In the genomic region with DNA sequence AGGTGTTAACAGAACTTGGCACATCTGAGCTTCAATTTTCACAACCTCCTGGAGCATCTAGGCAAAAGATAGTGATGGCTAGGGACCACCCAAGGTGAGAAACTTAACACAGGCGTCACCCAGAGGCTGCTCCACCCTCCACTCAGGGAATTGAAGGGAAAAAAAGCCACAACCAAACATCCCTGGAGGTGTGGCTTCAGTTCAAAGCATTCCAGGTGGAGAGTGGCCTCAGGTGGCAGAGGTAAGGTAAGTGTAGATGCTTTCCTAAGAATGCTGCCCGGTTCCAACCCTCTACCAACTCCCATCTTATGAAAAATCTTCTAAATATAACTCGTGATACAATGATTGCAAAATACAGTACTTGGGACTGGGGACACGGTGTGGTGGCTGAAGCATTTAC, we compare ENCODE assay signal across 27 mouse cellular contexts. TPM values are rescaled to one million over a fixed set of nuclear protein-coding genes. Genes with fewer than 3 reads are reported as not detected.
A peak's percentile ranks its signal among the peaks of the same experiment; 100 is the strongest.
DNase-seq lines count a peak whose midpoint lies in the region; ATAC-seq lines count a peak whose summit lies in the region.
"Had no signal": no experiment of that assay in that cellular context is flagged by ENCODE, and none has a peak within 500 bp of the region (broad histone marks: within the 10 kb centered on the region; RNA-seq: fewer than 3 reads in every experiment).

No protein-coding gene starts in this region.

- no peak overlapping the region for H3K4me2 ChIP-seq in midbrain, embryonic 11.5 days
- H3K4me2 ChIP-seq in midbrain, embryonic 13.5 days (replicated peaks): no peak overlapping the region
- H3K4me2 ChIP-seq in heart, embryonic 12.5 days: no peak overlapping the region
- H3K4me2 ChIP-seq: embryonic facial prominence, embryonic 12.5 days; kidney, embryonic 15.5 days; liver, embryonic 15.5 days had no signal

- H3K4me1 ChIP-seq in midbrain, embryonic 11.5 days (ENCODE audit: control insufficient read depth, insufficient read depth, low read length): peaks cover 6% of the 10 kb centered on the region
- H3K4me1 ChIP-seq in midbrain, embryonic 13.5 days (replicated peaks): peaks cover 8% of the 10 kb centered on the region
- H3K4me1 ChIP-seq in heart, embryonic 12.5 days (replicated peaks): peaks cover 10% of the 10 kb centered on the region

- H3K36me3 ChIP-seq in midbrain, embryonic 11.5 days (ENCODE audit: control insufficient read depth, insufficient read depth, low read length): no peaks in the 10 kb centered on the region
- H3K36me3 ChIP-seq in midbrain, embryonic 13.5 days: no peaks in the 10 kb centered on the region
- H3K36me3 ChIP-seq in heart, embryonic 12.5 days: no peaks in the 10 kb centered on the region
- H3K36me3 ChIP-seq: embryonic facial prominence, embryonic 12.5 days; heart, embryonic 10.5 days; kidney, embryonic 15.5 days; liver, embryonic 15.5 days had no signal

- no peak overlapping the region for H3K4me3 ChIP-seq in midbrain, embryonic 11.5 days (ENCODE audit: low read depth, low read length)
- H3K4me3 ChIP-seq in midbrain, embryonic 13.5 days (replicated peaks): no peak overlapping the region
- H3K4me3 ChIP-seq in heart, embryonic 12.5 days: no peak overlapping the region
- H3K4me3 ChIP-seq: embryonic facial prominence, embryonic 12.5 days; gastrocnemius, adult 2 months; heart, embryonic 10.5 days; kidney, embryonic 15.5 days; left cerebral cortex, adult 2 months; liver, embryonic 15.5 days had no signal

- no peak overlapping the region for H3K27ac ChIP-seq in midbrain, embryonic 11.5 days (ENCODE audit: low read depth, low read length)
- H3K27ac ChIP-seq in midbrain, embryonic 13.5 days: no peak overlapping the region
- no peak overlapping the region for H3K27ac ChIP-seq in heart, embryonic 12.5 days (ENCODE audit: poor library complexity, severe bottlenecking)
- H3K27ac ChIP-seq: embryonic facial prominence, embryonic 12.5 days; gastrocnemius, adult 2 months; heart, embryonic 10.5 days; kidney, embryonic 15.5 days; left cerebral cortex, adult 2 months; liver, embryonic 15.5 days had no signal

- H3K27me3 ChIP-seq in midbrain, embryonic 11.5 days (ENCODE audit: control insufficient read depth, insufficient read depth, low read length): no peaks in the 10 kb centered on the region
- peaks cover 22% of the 10 kb centered on the region for H3K27me3 ChIP-seq in midbrain, embryonic 13.5 days
- no peaks in the 10 kb centered on the region for H3K27me3 ChIP-seq in heart, embryonic 12.5 days (replicated peaks)
- H3K27me3 ChIP-seq: embryonic facial prominence, embryonic 12.5 days; kidney, embryonic 15.5 days; liver, embryonic 15.5 days had no signal

- no peaks in the 10 kb centered on the region for H3K9me3 ChIP-seq in midbrain, embryonic 11.5 days (ENCODE audit: control insufficient read depth, low read length)
- H3K9me3 ChIP-seq in midbrain, embryonic 13.5 days: no peaks in the 10 kb centered on the region
- no peaks in the 10 kb centered on the region for H3K9me3 ChIP-seq in heart, embryonic 12.5 days (replicated peaks)
- H3K9me3 ChIP-seq: embryonic facial prominence, embryonic 12.5 days; heart, embryonic 10.5 days; kidney, embryonic 15.5 days; liver, embryonic 15.5 days had no signal

- 82% methylated on average over 4 of the region's 4 CpGs for WGBS in midbrain, embryonic 11.5 days
- WGBS in midbrain, embryonic 13.5 days: 83% methylated on average over 4 of the region's 4 CpGs
- 60% methylated on average over 4 of the region's 4 CpGs for WGBS in heart, embryonic 12.5 days

- no peak for ATAC-seq in midbrain, embryonic 11.5 days (ENCODE audit: low FRiP score)
- no peak for ATAC-seq in midbrain, embryonic 13.5 days
- no peak for ATAC-seq in heart, embryonic 12.5 days (ENCODE audit: insufficient number of reproducible peaks, low FRiP score)
- ATAC-seq: forebrain, embryonic 14.5 days; hindbrain, embryonic 16.5 days had no signal

- DNase-seq in embryo, embryonic 10 days (ENCODE audit: low spot score): peak; percentile 7
- DNase-seq in embryo, embryonic 11 days: no peak
- DNase-seq in midbrain, embryonic 11.5 days (ENCODE audit: low spot score, missing footprints): peak; percentile 41
- peak; percentile 45 for DNase-seq in lung, postnatal 25 days (ENCODE audit: low spot score)
- DNase-seq in adipocyte (ENCODE audit: low spot score): no peak
- DNase-seq: cerebellum, adult 11 months; cerebellum, adult 9-11 months; gastrocnemius, adult 2 months; layer of hippocampus, adult 9-11 months; midbrain, embryonic 14.5 days; right cerebral cortex, postnatal 25 days; thymus, postnatal 25 days had no signal

- H3K9ac ChIP-seq in midbrain, embryonic 11.5 days (ENCODE audit: low read length): no peak overlapping the region
- H3K9ac ChIP-seq in midbrain, embryonic 13.5 days (replicated peaks): no peak overlapping the region
- no peak overlapping the region for H3K9ac ChIP-seq in heart, embryonic 12.5 days
- H3K9ac ChIP-seq: embryonic facial prominence, embryonic 12.5 days; kidney, embryonic 15.5 days; liver, embryonic 15.5 days had no signal

RNA-seq across cellular contexts. Expression of gene Hsd17b3, which starts 57.8 kb away (rescaled TPM):
- not detected in 2 replicates for polyA plus RNA-seq in midbrain, embryonic 11.5 days (2014; fragmentation: Nextera tagmentation; extraction: Ambion mirVana)
- not detected in 2 replicates for polyA plus RNA-seq in midbrain, embryonic 13.5 days (2015; fragmentation: Nextera tagmentation; extraction: Ambion mirVana)
- not detected in 2 replicates for polyA plus RNA-seq in heart, embryonic 12.5 days (2016; fragmentation: Nextera tagmentation; extraction: Ambion mirVana)
- polyA plus RNA-seq: embryonic facial prominence, embryonic 12.5 days; forebrain, embryonic 14.5 days; frontal cortex, adult 2 months; heart, embryonic 10.5 days; heart, postnatal 0 days; hindbrain, embryonic 16.5 days; kidney, embryonic 15.5 days; large intestine, adult 2 months; limb, embryonic 14.5 days; liver, embryonic 15.5 days; midbrain, embryonic 14.5 days; neural tube, embryonic 11.5 days; spleen, adult 2 months had no signal

Comparison
In these comparisons a context has a peak if more than half of its experiments do, and no peak if none do; other contexts are left out.
1. DNase-seq: peak in embryo, embryonic 10 days (single experiment), midbrain, embryonic 11.5 days (single experiment) and lung, postnatal 25 days (single experiment); none in embryo, embryonic 11 days (single experiment) and adipocyte (single experiment).